Mouse (Mus musculus): ENCODE data around the gene Lrrc32.

DNA sequence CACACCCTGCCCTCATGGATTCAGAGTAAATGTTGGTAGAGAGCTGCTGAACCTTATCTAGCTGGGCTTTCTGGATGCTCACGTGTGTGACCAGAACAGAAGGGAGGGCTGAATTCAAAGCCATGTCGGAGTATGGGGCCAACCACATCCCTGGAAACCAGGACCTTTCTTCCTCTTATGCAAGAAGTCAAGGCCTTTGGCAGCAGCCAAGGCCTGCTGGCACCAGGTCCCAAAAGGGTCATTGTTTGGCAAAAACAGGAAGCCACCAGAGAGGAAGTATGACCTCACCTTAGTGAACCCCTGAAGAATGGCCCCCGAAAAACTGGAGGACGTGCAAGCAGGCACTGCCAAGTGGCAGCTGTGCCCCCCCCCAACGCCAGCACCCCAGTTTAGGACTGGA is 33.5 kb downstream of the Lrrc32 start:
- TF ChIP-seq POLR2A (IDR thresholded peaks at IDR 0.05; ENCODE audit: insufficient read depth, low read length): no peak
- no peak for TF ChIP-seq EP300 (IDR thresholded peaks at IDR 0.05; ENCODE audit: insufficient read depth, low read depth, low read length)
- TF ChIP-seq CTCF (IDR thresholded peaks at IDR 0.05; ENCODE audit: low read depth, low read length): no peak
